In the genomic region with DNA sequence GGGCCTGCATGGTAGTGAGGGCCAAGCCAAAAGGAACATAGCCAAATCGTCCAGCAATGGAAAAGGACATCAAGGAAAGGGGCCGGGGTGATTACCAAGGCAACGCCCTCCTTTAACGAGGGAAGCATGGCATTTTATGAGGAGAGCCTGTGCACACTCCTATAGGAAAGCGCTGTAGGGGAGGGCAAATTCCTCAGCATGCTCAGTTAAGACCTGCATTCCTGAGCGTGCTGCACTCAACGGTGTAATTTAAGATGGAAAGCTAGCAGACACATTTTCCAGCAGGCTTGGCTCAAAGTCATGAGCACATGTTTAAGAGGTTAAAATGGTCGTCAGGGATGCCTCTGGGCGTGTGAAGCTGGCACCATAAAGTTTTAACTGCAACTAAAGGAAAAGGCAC, we compare ENCODE assay signal across 10 mouse cellular contexts. TPM values are rescaled to one million over a fixed set of nuclear protein-coding genes. Genes with fewer than 3 reads are reported as not detected.
DNase-seq lines count a peak whose midpoint lies in the region; ATAC-seq and TF ChIP-seq lines count a peak whose summit lies in the region.
"Had no signal": no experiment of that assay in that cellular context is flagged by ENCODE, and none has a peak within 500 bp of the region (broad histone marks: within the 10 kb centered on the region; RNA-seq: fewer than 3 reads in every experiment).

No protein-coding gene starts in this region.

- no peak overlapping the region for H3K9ac ChIP-seq in heart, embryonic 15.5 days
- no peak overlapping the region for H3K9ac ChIP-seq in kidney, embryonic 14.5 days (ENCODE audit: low read depth, low read length)
- no peak overlapping the region for H3K9ac ChIP-seq in neural tube, embryonic 12.5 days
- H3K9ac ChIP-seq: liver, embryonic 13.5 days had no signal

- peaks cover 21% of the 10 kb centered on the region for H3K4me1 ChIP-seq in heart, embryonic 15.5 days (replicated peaks)
- H3K4me1 ChIP-seq in embryonic fibroblast, embryonic 13.5 days (ENCODE audit: control insufficient read depth, insufficient read depth, low read length), result peaks cover 3% of the 10 kb centered on the region; the same call in 1 of the 2 replicates
- H3K4me1 ChIP-seq in kidney, embryonic 14.5 days (ENCODE audit: control insufficient read depth, insufficient read depth, low read length), result peaks cover 3% of the 10 kb centered on the region; the same call in 1 of the 2 replicates
- 0 out of 2 replicates have a peak, but pooled peaks cover 8% of the 10 kb centered on the region for H3K4me1 ChIP-seq in neural tube, embryonic 12.5 days

- H3K9me3 ChIP-seq in heart, embryonic 15.5 days (replicated peaks), result no peaks in the 10 kb centered on the region
- H3K9me3 ChIP-seq in kidney, embryonic 14.5 days (ENCODE audit: control insufficient read depth, low read length), result no peaks in the 10 kb centered on the region
- H3K9me3 ChIP-seq in neural tube, embryonic 12.5 days, result no peaks in the 10 kb centered on the region
- H3K9me3 ChIP-seq: liver, embryonic 13.5 days had no signal

- H3K36me3 ChIP-seq in heart, embryonic 15.5 days, result no peaks in the 10 kb centered on the region
- H3K36me3 ChIP-seq in kidney, embryonic 14.5 days (ENCODE audit: control insufficient read depth, insufficient read depth, low read length), result no peaks in the 10 kb centered on the region
- H3K36me3 ChIP-seq in neural tube, embryonic 12.5 days, result no peaks in the 10 kb centered on the region
- H3K36me3 ChIP-seq: liver, embryonic 13.5 days had no signal

- TF ChIP-seq CTCF in embryonic fibroblast, embryonic 13.5 days (IDR thresholded peaks at IDR 0.05; ENCODE audit: borderline replicate concordance, insufficient read depth, low read length), result no peak

- DNase-seq in heart, adult 8-10 months (ENCODE audit: low spot score), result no peak
- no peak for DNase-seq in ovary, postnatal 14 days (ENCODE audit: low spot score)
- DNase-seq in cerebellum, adult 8-10 months, result no peak
- no peak for DNase-seq in B cell, adult 2 months
- DNase-seq: cerebellum, adult 11-12 months; liver, embryonic 13.5 days had no signal

- ATAC-seq in heart, embryonic 15.5 days (replicated peaks; ENCODE audit: insufficient number of reproducible peaks, insufficient read depth, low FRiP score, low read depth), result peak; percentile 69; the same call in 1 of the 2 replicates
- ATAC-seq in kidney, embryonic 14.5 days (ENCODE audit: low FRiP score, low TSS enrichment), result peak; percentile 90
- peak; percentile 79 for ATAC-seq in neural tube, embryonic 12.5 days (ENCODE audit: low FRiP score, low read depth)

- no peak overlapping the region for H3K4me3 ChIP-seq in heart, embryonic 15.5 days
- no peak overlapping the region for H3K4me3 ChIP-seq in embryonic fibroblast, embryonic 13.5 days (ENCODE audit: insufficient read depth, low read length)
- no peak overlapping the region for H3K4me3 ChIP-seq in kidney, embryonic 14.5 days (ENCODE audit: low read length)
- no peak overlapping the region for H3K4me3 ChIP-seq in neural tube, embryonic 12.5 days
- H3K4me3 ChIP-seq: liver, embryonic 13.5 days had no signal

- 20% methylated on average over 9 of the region's 9 CpGs for WGBS in heart, embryonic 15.5 days
- 8% methylated on average over 9 of the region's 9 CpGs for WGBS in kidney, embryonic 14.5 days
- WGBS in neural tube, embryonic 12.5 days, result 10% methylated on average over 9 of the region's 9 CpGs

- H3K27ac ChIP-seq in heart, embryonic 15.5 days, result peak overlapping the region; percentile 68
- H3K27ac ChIP-seq in embryonic fibroblast, embryonic 13.5 days (ENCODE audit: insufficient read depth, low read length), result peak overlapping the region; percentile 15; the same call in 1 of the 2 replicates
- no peak overlapping the region for H3K27ac ChIP-seq in kidney, embryonic 14.5 days (ENCODE audit: low read depth, low read length)
- no peak overlapping the region for H3K27ac ChIP-seq in neural tube, embryonic 12.5 days
- H3K27ac ChIP-seq: liver, embryonic 13.5 days had no signal

- H3K27me3 ChIP-seq in heart, embryonic 15.5 days, result no peaks in the 10 kb centered on the region
- H3K27me3 ChIP-seq in kidney, embryonic 14.5 days (ENCODE audit: control insufficient read depth, insufficient read depth, low read length), result no peaks in the 10 kb centered on the region
- H3K27me3 ChIP-seq in neural tube, embryonic 12.5 days (replicated peaks), result no peaks in the 10 kb centered on the region
- H3K27me3 ChIP-seq: liver, embryonic 13.5 days had no signal

- H3K4me2 ChIP-seq in heart, embryonic 15.5 days, result peak overlapping the region; percentile 37
- H3K4me2 ChIP-seq in kidney, embryonic 14.5 days (replicated peaks; ENCODE audit: low read depth, low read length), result no peak overlapping the region
- no peak overlapping the region for H3K4me2 ChIP-seq in neural tube, embryonic 12.5 days (replicated peaks)
- H3K4me2 ChIP-seq: liver, embryonic 13.5 days had no signal

- no peak for TF ChIP-seq POLR2A in embryonic fibroblast, embryonic 13.5 days (IDR thresholded peaks at IDR 0.05; ENCODE audit: low read depth, low read length)

RNA-seq across cellular contexts. Expression of a gene that starts 56.6 kb away (rescaled TPM):
- not detected in 2 replicates for polyA plus RNA-seq in heart, embryonic 15.5 days (2015; fragmentation: Nextera tagmentation; extraction: Ambion mirVana)
- total RNA-seq in heart, adult 8-10 months (2022), result not detected
- not detected in 2 replicates for polyA plus RNA-seq in embryonic fibroblast, embryonic 13.5 days (2011; ENCODE audit: insufficient read length, low read depth, missing spikeins)
- polyA plus RNA-seq in kidney, embryonic 14.5 days (2014; fragmentation: Nextera tagmentation; extraction: Ambion mirVana), result 0.59 TPM in 1 of 2 replicates, not detected in the other
- polyA plus RNA-seq in neural tube, embryonic 12.5 days (2016; fragmentation: Nextera tagmentation; extraction: Ambion mirVana), result not detected in 2 replicates
- polyA plus RNA-seq: liver, embryonic 13.5 days had no signal

Comparison
In these comparisons a context has a peak if more than half of its experiments do, and no peak if none do; other contexts are left out.
1. H3K27ac ChIP-seq: peak in heart, embryonic 15.5 days (single experiment) and embryonic fibroblast, embryonic 13.5 days (single experiment); none in kidney, embryonic 14.5 days (single experiment) and neural tube, embryonic 12.5 days (single experiment).
2. Peak in every context shown above with its lines, with median percentiles within 50 percentile points of each other: ATAC-seq.